Mouse (Mus musculus) hindbrain, embryonic 14.5 days (tissue): ENCODE measurements at regions not wholly inside any gene's neighbourhood (a gene's known extent, or its start where the extent isn't known, plus 50 kb on each side); places are given as distances from the start of the nearest gene placed in this dataset.

ENCODE experiments used
- ATAC-seq: fragments of 200-750 bp; cut with Nextera tagmentation; 2 replicates; pipeline ENCODE4 v1.8.0; 2017; ENCODE audit warnings: moderate number of reproducible peaks, mild to moderate bottlenecking, moderate TSS enrichment, moderate library complexity; ENCODE audit not compliant: low FRiP score
- DNase-seq: peaks from one replicate; pipeline ENCODE4 v3.0.0-alpha.2; 2015; ENCODE audit warnings: low spot score
- H3K27ac ChIP-seq: fragments of 300-500 bp; sonication (generic); 2 replicates; pipeline ENCODE4 v1.5.1; 2014; ENCODE audit warnings: mild to moderate bottlenecking, moderate library complexity
- H3K27me3 ChIP-seq: fragments of 300-500 bp; sonication (generic); 2 replicates; pipeline ENCODE4 v1.6.1; 2014; ENCODE audit warnings: mild to moderate bottlenecking, low read length, mixed read lengths; ENCODE audit not compliant: control insufficient read depth, insufficient read depth
- H3K36me3 ChIP-seq: fragments of 300-500 bp; sonication (generic); replicated peaks from 2 replicates; pipeline ENCODE4 v1.6.1; 2014; ENCODE audit not compliant: control insufficient read depth, insufficient read depth
- H3K4me1 ChIP-seq: fragments of 300-500 bp; sonication (generic); replicated peaks from 2 replicates; pipeline ENCODE4 v1.6.1; 2014; ENCODE audit warnings: antibody characterized with exemption, low read length, mixed read lengths; ENCODE audit not compliant: control insufficient read depth, insufficient read depth
- H3K4me2 ChIP-seq: fragments of 300-500 bp; sonication (generic); replicated peaks from 2 replicates; pipeline ENCODE4 v1.6.1; 2014; ENCODE audit warnings: mild to moderate bottlenecking, moderate library complexity
- H3K4me3 ChIP-seq: fragments of 300-500 bp; sonication (generic); replicated peaks from 2 replicates; pipeline ENCODE4 v1.5.1; 2014; ENCODE audit warnings: mild to moderate bottlenecking, low read length
- H3K9ac ChIP-seq: fragments of 300-500 bp; sonication (generic); 2 replicates; pipeline ENCODE4 v1.6.1; 2014
- H3K9me3 ChIP-seq: fragments of 300-500 bp; sonication (generic); 2 replicates; pipeline ENCODE4 v1.6.1; 2016; ENCODE audit warnings: low read length; ENCODE audit not compliant: control insufficient read depth
- WGBS: fragments of 180-500 bp; shearing (Covaris S2); extraction: QIAGEN DNeasy Blood & Tissue Kit; methylation state at CpG from one replicate; pipeline ENCODE4 v1.1.7; 2014; 5-methylcytosine and 5-hydroxymethylcytosine counted together

- Histone ChIP-seq H3K9me3 (no peaks in the 10 kb centered on the region), H3K36me3 (no peaks in the 10 kb centered on the region), H3K27me3 (no peaks in the 10 kb centered on the region), H3K27ac (no peak overlapping the region), H3K4me1 (0 out of 2 replicates have a peak, but pooled peaks cover 3% of the 10 kb centered on the region), H3K4me3 (no peak overlapping the region), H3K9ac (no peak overlapping the region), H3K4me2 (no peak overlapping the region)
- WGBS = 63% methylated on average over 3 of the region's 3 CpGs
- DNase-seq = no peak
- no peak; the same call in 1 of the 2 replicates for ATAC-seq
These were observed 556.1 kb downstream of the Tmem182 start for GRCm38 (mm10) chr1:41361512-41361911.

GRCm38 (mm10) chr1:41380013-41380412 lies 574.6 kb downstream of the Tmem182 start:
- peak; percentile 59; the same call in 1 of the 2 replicates for ATAC-seq

GRCm38 (mm10) chr1:41381487-41381886 lies 576.1 kb downstream of the Tmem182 start:
- no peaks in the 10 kb centered on the region for H3K27me3 ChIP-seq
- H3K9ac ChIP-seq = no peak overlapping the region
- ATAC-seq (no peak), DNase-seq (no peak)
- no peaks in the 10 kb centered on the region for H3K36me3 ChIP-seq
- H3K4me2 ChIP-seq = no peak overlapping the region
- no peak overlapping the region for H3K4me3 ChIP-seq
- H3K27ac ChIP-seq = no peak overlapping the region
- 67% methylated on average over 7 of the region's 7 CpGs for WGBS
- no peaks in the 10 kb centered on the region for H3K9me3 ChIP-seq
- 0 out of 2 replicates have a peak, but pooled peaks cover 5% of the 10 kb centered on the region for H3K4me1 ChIP-seq

More at GRCm38 (mm10) chr1:41380013-41380412, 574.6 kb downstream of the Tmem182 start:
- no peak overlapping the region for H3K4me2 ChIP-seq
- WGBS = 48% methylated on average over 4 of the region's 4 CpGs
- H3K36me3 ChIP-seq = no peaks in the 10 kb centered on the region
- DNase-seq = peak; percentile 57
- H3K4me1 ChIP-seq = 0 out of 2 replicates have a peak, but pooled peaks cover 5% of the 10 kb centered on the region
- H3K27me3 ChIP-seq = no peaks in the 10 kb centered on the region
- H3K4me3 ChIP-seq = no peak overlapping the region
- H3K27ac ChIP-seq = no peak overlapping the region
- no peaks in the 10 kb centered on the region for H3K9me3 ChIP-seq
- no peak overlapping the region for H3K9ac ChIP-seq

- Histone ChIP-seq H3K36me3 (no peaks in the 10 kb centered on the region), H3K27me3 (no peaks in the 10 kb centered on the region), H3K27ac (no peak overlapping the region), H3K9me3 (no peaks in the 10 kb centered on the region), H3K9ac (no peak overlapping the region), H3K4me3 (no peak overlapping the region), H3K4me2 (no peak overlapping the region), H3K4me1 (peaks cover 5% of the 10 kb centered on the region; the same call in 1 of the 2 replicates)
- DNase-seq = no peak
- ATAC-seq = no peak
- WGBS = 3% methylated on average over 1 of the region's 1 CpGs
These were observed 579.3 kb downstream of the Tmem182 start for GRCm38 (mm10) chr1:41384731-41385130.

GRCm38 (mm10) chr1:41386435-41386834 lies 581.0 kb downstream of the Tmem182 start:
- no peak overlapping the region for H3K4me3 ChIP-seq
- no peak overlapping the region for H3K27ac ChIP-seq
- no peak overlapping the region for H3K9ac ChIP-seq
- no peaks in the 10 kb centered on the region for H3K36me3 ChIP-seq
- H3K27me3 ChIP-seq = no peaks in the 10 kb centered on the region
- 68% methylated on average over 4 of the region's 4 CpGs for WGBS
- H3K4me2 ChIP-seq = no peak overlapping the region
- DNase-seq = no peak
- ATAC-seq = no peak
- no peaks in the 10 kb centered on the region for H3K9me3 ChIP-seq
- H3K4me1 ChIP-seq = peaks cover 12% of the 10 kb centered on the region

GRCm38 (mm10) chr1:41390102-41390884 lies 584.9 kb downstream of the Tmem182 start:
- peak; percentile 83 for DNase-seq
- WGBS = 2% methylated on average over 11 of the region's 11 CpGs
- ATAC-seq = peak; percentile 94
- Histone ChIP-seq H3K4me3 (no peak overlapping the region), H3K36me3 (no peaks in the 10 kb centered on the region), H3K9ac (no peak overlapping the region), H3K9me3 (no peaks in the 10 kb centered on the region), H3K27ac (peak overlapping the region; percentile 69), H3K4me1 (peaks cover 12% of the 10 kb centered on the region), H3K27me3 (no peaks in the 10 kb centered on the region), H3K4me2 (peak overlapping the region; percentile 6)

GRCm38 (mm10) chr1:41391071-41391470 lies 585.7 kb downstream of the Tmem182 start:
- Histone ChIP-seq H3K4me1 (peaks cover 12% of the 10 kb centered on the region), H3K27me3 (no peaks in the 10 kb centered on the region), H3K36me3 (no peaks in the 10 kb centered on the region), H3K9ac (no peak overlapping the region), H3K27ac (peak overlapping the region; percentile 69; the same call in 1 of the 2 replicates), H3K9me3 (no peaks in the 10 kb centered on the region), H3K4me3 (no peak overlapping the region), H3K4me2 (no peak overlapping the region)
- DNase-seq (no peak), ATAC-seq (no peak)
- WGBS = 29% methylated on average over 7 of the region's 7 CpGs

- 67% methylated on average over 4 of the region's 4 CpGs for WGBS
These were observed 587.9 kb downstream of the Tmem182 start for GRCm38 (mm10) chr1:41393287-41393686.

GRCm38 (mm10) chr1:41395081-41395480 lies 589.7 kb downstream of the Tmem182 start:
- Histone ChIP-seq H3K4me2 (no peak overlapping the region), H3K9ac (no peak overlapping the region), H3K4me3 (no peak overlapping the region), H3K9me3 (no peaks in the 10 kb centered on the region), H3K27ac (no peak overlapping the region), H3K4me1 (peaks cover 12% of the 10 kb centered on the region), H3K36me3 (no peaks in the 10 kb centered on the region), H3K27me3 (no peaks in the 10 kb centered on the region)
- 91% methylated on average over 3 of the region's 3 CpGs for WGBS
- ATAC-seq = no peak
- DNase-seq = no peak

More at GRCm38 (mm10) chr1:41393287-41393686, 587.9 kb downstream of the Tmem182 start:
- H3K4me3 ChIP-seq = no peak overlapping the region
- H3K4me2 ChIP-seq = no peak overlapping the region
- H3K9me3 ChIP-seq = no peaks in the 10 kb centered on the region
- no peak for DNase-seq
- no peak for ATAC-seq
- H3K36me3 ChIP-seq = no peaks in the 10 kb centered on the region
- no peaks in the 10 kb centered on the region for H3K27me3 ChIP-seq
- H3K4me1 ChIP-seq = peaks cover 12% of the 10 kb centered on the region
- no peak overlapping the region for H3K9ac ChIP-seq
- H3K27ac ChIP-seq = no peak overlapping the region
